Mouse (Mus musculus) layer of hippocampus, adult 9-11 months (tissue): ENCODE measurements around the gene Kirrel3.

Experiments
- DNase-seq: peaks from one replicate; pipeline ENCODE4 v3.0.0; 2022

The Kirrel3 gene

DNA sequence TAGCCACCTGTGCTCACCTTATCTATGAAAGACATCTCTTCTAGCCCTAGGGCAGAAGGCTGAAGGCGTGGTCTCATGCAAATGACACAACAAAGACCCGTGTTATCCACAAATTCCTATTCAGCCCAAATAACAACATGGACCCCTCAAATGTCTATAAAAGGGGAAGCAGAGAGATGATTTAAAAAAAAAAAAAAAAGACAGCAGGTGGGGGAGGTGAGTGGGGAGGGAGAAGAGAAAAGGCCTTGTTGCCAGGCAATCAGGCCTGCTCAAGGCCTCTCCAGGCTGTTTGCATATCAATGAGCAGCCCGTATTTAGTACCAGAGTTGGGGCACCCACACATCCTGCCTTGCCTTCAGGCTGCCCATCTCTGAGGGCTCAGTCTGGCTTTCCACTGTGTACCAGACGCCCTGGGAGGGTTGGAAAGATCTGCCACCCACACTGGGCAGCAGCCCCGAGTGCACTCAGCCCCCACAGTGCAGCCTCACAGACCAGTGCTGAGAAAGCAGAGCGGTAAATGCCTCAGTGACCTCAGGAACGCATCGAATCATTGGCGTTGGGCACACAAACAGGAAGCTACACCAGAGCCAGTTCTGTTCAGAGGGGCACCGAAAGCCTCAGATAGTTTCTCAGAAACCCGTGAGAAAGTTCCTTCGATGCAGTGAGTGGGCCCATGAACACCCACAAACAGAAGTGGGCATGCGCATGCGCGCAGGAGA is 510.1 kb downstream of the Kirrel3 start:
- peak; percentile 59 for DNase-seq

- DNase-seq = no peak
Measured at GRCm38 (mm10) chr9:34997880-34998865, 512.5 kb downstream of the Kirrel3 start.

DNA sequence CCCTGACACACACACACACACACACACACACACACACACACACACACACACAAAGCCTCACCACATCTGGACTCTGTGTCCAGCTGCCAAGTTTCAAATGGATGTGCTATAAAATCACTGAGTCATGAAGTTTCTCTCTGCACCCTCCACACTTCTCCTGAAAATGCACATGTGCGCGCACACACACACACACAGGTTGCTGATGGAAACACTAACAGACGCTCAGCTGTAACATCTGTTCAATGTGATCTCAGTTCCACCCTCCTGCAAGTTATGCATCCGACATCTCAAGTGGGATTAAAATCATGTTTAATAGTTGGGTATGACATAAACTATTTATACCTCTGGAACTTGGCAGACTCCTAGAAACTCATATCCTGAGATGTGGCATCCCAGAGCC is 518.4 kb downstream of the Kirrel3 start:
- DNase-seq = no peak

- DNase-seq = no peak
Measured at GRCm38 (mm10) chr9:35007697-35008341, 522.1 kb downstream of the Kirrel3 start.

- DNase-seq = no peak
Measured at GRCm38 (mm10) chr9:35016762-35017161, 531.1 kb downstream of the Kirrel3 start.

- peak; percentile 79 for DNase-seq
Measured at GRCm38 (mm10) chr9:35017563-35017962, 531.9 kb downstream of the Kirrel3 start.

- DNase-seq = no peak
Measured at GRCm38 (mm10) chr9:35018056-35018455, 532.4 kb downstream of the Kirrel3 start.

- peak; percentile 64 for DNase-seq
Measured at GRCm38 (mm10) chr9:35019372-35019771, 533.7 kb downstream of the Kirrel3 start.

DNA sequence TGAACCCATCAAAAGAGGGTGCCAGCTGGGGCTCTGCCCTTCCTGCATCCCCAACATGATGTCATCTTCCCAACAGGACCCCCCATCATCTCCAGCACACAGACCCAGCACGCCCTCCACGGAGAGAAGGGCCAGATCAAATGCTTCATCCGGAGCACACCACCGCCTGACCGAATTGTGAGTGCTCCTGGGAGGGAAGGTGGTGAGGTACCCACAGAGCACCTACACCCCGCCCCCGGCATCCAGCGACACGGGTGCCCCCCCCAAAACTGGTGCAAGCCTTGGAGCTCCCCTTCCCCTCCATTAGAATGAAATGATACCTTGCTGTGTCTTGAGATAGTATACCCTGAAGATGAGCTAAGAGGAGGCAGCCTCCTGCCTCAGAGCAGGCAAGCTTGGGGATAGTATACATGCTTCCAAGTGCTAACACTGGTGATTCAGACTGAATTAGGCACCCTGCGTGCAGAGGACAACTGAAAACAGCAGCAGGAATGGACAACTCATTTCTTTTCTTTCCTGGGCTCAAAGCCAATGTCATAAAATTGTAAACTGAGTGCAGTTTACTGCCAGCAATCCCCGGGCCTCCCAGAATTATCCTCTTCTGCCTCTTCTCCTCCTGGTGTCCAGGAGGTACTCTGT is 534.4 kb downstream of the Kirrel3 start:
- no peak for DNase-seq

DNA sequence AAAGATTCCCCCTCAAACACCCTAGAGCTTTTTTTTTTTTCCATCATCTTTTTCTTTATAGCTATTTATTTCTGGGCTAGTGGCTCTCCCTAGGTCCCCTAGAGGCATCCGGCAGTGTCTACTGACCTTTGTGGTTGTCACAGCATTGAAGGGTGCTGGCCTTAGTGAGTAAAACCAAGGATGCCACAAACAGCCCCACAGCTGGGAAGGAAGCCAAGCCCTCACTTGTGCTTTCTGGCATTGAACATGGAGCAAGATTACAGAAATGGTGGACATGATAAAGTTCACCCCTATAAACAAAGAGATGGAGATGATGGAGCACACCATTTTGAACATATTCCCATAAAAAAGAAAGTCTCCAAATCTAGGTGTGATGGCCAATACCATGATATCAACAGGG is 536.0 kb downstream of the Kirrel3 start:
- no peak for DNase-seq

DNA sequence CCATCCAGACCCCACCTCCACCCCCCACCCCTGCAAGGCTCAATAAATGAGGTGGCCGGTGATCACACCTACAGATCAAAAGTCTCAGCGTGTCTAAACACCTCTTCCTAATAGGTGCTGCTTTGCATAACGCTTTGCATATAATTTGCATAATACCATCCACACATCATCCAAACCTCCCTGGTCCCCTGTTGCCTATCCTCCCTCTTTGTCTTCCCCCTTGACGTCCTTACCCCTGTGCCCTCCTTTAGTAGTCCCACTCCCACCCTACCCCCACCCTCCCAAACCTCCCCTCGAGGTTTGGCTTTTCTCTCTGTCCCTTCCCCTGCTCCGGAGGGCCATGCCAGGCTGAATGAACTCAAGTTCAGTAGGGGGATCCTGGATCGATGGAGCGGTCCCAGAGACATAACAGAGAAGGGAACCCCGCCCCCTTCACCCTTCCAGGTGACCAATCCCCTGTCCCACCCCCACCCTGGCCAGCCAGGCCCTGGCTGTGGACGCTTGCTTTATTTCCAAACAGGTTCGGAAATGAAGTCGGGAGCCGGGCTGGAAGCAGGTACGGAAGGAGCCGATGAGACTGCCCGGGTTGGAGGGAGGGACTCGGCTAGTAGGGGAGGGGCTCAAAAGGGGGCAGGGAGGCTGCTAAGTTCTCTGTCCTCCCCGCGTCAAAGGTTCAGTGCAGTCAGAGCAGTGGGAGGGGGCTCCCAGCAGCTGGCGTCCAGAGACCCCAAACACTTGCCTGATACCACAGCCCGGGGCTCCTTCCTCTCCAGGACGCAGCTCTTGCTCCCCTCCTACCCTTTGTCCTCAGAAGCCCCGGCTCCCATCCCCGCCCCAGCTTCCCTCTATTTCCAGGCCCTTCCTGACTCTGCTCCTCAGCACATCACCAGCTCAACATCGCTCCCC is 539.1 kb downstream of the Kirrel3 start:
- no peak for DNase-seq

DNA sequence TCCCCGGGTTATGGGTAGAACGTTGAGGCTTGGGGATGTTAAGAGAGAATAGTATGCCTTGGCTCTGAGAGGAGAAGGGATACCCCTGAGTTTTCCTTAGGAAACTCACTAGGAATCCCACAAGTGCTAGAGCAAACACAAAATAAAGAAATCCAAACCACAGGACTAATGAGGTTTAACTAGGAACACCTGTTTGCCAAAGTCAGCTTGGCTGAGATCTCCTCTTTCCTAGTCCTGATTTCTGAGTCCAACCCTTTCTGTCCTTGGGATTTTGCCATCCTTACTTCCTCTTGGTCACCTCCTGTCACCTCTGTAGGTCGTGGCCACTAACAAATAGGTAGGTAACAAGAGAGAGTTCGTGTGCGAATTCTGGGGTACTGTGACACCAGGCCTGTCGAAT is 540.6 kb downstream of the Kirrel3 start:
- no peak for DNase-seq

GRCm38 (mm10) chr9:35026897-35027311 is 541.2 kb downstream of the Kirrel3 start:
- DNase-seq = no peak

GRCm38 (mm10) chr9:35027382-35027997 is 541.8 kb downstream of the Kirrel3 start:
- no peak for DNase-seq

DNA sequence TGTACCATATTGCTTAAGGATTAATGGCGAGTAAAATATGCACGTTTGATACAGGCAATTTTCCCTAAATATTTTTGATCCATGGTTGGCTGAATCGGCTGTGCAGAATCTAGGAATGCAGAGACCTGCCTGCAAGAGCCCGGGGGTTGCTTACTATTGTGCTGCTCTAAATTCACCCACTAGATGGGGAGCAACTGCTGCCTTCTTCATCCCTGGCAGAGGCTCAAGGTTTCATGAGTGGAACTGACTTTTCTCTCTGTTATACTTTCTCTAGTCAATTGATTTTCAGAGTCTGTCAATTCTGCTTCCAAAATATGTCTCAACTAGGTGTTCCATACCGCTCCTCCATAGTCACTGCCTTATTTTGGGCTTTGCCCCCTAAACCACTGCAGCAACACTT is 545.1 kb downstream of the Kirrel3 start:
- peak; percentile 63 for DNase-seq

GRCm38 (mm10) chr9:35032457-35032856 is 546.8 kb downstream of the Kirrel3 start:
- DNase-seq = no peak

GRCm38 (mm10) chr9:35035074-35035473 is 549.4 kb downstream of the Kirrel3 start:
- no peak for DNase-seq

GRCm38 (mm10) chr9:35038922-35039586 is 553.4 kb downstream of the Kirrel3 start:
- no peak for DNase-seq

GRCm38 (mm10) chr9:35039846-35040245 is 554.2 kb downstream of the Kirrel3 start:
- no peak for DNase-seq

DNA sequence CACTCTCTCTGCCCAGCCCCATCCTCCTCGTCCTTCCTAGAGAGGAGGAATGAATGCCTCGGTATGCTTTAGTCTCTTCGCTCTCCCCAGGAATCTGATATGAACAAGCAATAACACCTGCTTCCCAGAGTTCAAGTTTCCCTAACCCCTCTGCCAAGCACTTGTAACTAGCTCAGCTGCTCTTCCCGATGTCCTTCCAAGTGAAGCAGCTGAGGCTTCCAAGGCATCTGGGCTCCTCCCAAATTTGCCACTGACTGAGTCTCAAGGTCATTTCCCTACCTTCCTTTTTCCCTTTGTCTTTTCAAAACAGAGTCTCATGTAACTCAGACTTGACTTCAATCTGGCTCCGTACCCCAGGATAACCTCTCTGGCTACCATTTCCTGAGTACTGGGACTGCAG is 555.8 kb downstream of the Kirrel3 start:
- DNase-seq = no peak

DNA sequence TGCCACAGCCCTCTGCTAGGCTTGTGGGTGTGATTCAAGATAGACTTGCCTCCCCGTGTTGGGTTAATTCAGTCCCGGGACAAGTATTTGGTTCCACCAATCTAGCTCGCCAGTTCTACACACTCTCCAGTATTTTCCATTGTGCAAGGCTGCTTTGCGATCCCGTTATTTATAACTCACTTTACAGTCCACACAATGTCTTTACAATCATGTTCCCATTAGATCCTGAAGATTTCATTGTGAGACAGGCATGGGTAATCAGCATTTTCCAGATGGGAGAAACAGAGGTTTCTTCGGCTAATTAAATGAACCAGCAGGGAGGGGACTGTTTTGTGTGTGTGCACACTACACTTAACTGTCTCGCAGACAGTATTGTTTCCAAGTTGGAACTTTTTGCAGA is 557.9 kb downstream of the Kirrel3 start:
- no peak for DNase-seq
